Mouse (Mus musculus): ENCODE data around the gene Tspan5.

Tspan5 gene

DNA sequence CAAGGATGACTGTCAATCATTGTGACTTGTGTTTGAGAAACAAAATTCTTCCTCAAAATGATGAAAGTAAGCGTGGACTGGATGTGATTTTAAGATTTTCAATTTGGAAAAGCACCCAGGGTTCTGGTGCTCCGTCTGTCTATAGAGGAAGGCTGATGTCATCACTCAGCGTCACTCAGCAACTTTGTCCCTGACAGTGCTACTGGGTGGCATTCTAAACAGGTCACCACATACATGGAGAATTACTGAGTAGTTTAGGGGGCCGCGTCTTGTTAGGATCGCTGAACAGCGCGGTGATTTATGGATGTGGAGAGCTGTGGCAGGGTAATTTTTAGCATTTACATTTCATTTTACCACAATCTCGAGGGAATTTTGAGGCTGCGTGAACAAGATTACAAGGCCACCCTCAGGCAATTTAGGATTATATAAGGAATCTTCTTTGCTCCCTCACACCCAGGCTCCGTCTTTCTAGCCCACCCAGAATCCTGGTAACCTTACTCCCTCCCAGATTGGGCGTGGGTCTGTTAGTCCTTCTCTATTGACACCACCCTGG is 26.6 kb downstream of the Tspan5 start:
- intact Hi-C loops (cut with DNase I): no loop called here

DNA sequence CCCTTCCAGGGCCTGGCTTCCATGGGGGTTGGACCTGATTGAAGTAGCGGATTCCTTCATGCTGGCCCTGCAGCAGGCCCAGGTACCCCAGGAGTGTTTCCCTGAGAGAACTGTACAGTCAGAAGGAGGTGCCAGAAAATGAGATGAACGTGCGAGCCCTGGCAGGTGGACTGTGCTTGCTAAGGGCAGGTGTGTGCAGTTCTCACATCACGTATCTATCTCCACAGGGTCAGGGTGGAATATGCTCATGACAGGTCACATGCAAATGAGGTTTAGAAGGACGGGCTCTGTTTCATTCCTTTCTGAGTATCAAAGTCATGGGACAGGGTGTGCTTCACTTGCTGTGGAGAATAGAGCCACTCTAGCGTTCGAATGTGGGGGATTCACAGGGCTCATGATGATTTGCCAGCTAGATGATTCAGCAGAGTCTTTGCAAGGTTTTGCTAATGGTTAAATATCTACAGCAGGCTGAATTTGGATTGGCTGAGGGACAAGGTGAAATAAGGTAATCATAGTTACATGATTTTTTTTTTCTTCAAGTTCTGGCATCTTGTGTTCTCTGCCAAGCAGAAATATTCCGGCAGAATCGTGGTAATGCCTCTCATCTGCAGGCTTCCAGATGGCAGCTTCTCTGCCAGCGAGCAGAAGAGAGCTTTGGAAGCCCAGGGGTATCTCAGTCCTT is 28.8 kb downstream of the Tspan5 start:
- intact Hi-C loops (cut with DNase I): no loop called here

DNA sequence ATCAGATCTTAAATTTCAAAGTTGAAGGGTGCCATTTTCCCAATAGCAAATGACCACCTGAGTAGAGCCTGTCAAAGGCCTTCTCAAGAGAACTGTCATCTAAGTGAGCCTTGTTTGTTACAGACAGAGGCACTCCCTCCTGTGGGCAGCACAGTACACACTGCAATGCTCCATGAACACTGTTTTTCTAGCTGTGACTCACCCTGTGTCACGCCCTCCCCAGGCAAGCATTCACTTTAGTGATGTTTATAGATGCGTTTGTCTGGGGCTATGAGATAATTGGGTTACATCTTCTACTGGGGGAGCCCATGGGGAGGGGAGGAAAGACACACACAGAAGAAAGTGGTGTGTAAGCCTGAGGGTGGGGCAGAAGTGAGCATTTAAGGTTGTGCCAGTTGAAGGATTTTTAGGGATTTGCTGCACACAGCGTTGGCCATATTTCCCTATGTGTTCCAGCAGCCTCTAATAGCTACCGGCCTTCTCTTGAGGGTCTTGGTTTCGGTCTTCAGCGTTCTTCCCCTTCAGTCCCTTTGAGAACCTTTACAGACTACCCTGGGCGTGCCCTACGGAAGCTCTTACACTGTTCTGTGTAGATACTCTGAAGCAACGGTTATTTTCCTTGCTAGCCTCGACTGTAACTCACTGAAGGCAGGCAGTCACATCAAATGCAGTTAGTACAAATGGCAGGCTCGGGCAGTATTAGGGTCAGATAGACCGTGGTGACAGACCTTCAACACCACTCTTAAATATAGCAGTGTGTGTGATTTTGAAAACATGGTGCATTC is 29.7 kb downstream of the Tspan5 start:
- intact Hi-C loops (cut with DNase I): no loop called here

DNA sequence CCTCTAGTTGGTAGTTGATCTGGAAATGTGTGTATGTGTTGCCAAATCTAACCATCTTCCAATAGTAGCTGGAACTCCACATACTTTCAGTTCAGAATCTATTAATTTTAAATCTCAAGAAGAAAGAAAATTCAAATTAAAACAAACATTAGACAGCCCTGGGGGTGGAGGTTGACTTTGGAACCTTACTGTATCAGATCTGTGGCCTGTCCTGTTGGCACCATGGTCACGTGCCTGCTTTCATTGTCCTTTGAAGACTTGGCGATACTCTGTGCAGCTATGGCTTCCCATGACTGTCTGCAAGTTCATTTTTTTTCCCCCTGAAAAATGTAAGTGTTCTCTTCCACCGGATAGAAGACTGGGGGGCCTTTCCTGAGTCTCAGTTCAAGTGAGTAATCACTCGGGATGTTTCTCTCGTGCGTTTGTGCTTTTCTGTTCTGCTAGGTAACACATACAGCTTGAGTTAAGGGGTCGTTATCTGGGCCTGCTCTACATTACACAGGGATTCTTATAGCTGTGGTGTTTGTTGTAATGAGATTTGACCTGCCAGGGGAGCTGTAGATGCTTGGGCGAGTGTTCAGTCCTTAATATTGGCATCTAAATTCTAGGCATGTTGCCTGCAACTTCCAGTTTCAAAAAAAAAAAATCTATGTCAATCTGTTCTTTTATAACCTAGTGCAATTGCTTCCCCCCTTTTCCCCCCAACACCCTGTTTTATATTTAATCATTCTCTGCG is 32.0 kb downstream of the Tspan5 start:
- intact Hi-C loops (cut with DNase I): no loop called here

DNA sequence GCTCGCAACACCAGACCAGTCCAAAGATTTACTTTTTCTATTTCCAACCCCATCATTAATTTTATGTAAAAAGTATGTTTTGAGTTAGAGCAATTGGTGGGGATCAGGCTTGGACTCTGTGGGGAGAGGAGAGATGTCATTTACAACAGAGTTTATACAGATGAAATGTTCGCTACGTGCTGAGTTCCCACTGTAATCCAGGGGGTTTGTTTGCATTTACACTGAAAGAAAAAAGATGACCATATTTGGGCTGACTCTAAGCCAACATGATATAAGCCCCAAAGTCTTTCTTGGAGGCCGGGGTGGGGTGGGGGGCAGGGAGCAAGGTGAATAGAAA is 32.6 kb downstream of the Tspan5 start:
- intact Hi-C loops (cut with DNase I): no loop called here

DNA sequence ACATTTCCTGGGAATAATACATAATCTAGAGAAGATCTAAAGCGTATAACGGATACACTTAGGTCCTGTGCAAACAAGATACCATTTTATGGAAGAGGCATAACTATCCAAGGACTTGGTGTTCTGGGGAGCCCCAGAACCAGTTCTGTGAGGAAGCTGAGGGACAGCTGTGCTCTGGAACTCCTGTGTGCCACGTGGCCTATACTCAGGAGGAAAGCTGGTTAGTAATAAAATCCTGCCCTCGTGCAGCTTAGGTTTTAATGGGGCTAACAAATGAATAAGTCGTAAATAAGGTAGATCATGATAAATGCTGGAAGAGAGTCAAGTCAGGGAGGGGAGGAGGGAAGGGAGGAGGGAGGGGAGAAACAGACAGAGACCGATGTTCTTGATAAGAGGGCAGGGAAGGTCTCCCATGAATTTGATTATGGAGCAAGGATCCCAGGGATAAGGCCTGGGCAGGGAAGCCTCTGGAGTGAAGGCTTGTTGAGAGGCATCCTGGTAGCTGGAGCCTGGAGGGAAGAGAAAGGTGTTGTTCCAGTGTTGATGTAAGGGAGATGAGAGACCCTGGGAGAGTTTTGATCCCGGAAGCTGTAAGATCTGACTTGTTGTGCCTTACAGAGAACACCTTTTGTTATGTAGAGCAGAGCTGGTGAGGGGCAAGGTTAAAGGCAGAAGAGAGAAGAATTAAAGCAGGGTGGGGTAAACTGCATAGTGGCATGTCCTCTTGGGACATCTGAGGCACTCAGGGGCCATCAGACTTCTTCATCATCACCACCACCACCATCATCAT is 34.1 kb downstream of the Tspan5 start:
- intact Hi-C loops (cut with DNase I): no loop called here

DNA sequence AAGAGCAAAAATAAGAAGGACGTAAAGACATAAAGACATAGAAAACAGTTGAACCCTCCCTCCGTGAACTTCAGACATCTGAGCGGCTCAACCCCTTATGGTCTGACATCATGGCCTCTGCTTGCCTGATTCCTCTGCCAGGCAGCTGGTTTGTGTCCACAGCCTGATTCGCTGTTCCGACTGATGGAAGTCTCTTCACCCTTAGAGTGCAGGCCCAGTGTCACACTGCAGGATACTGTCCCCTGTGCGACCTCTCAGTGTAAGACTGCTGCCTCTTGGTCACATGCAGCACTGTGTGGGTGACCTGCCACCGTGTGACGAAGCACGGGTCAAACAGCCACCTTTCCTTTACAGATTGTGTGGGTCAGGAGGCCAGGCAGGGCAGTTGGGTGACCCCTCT is 39.5 kb downstream of the Tspan5 start:
- intact Hi-C loops (cut with DNase I): no loop called here

DNA sequence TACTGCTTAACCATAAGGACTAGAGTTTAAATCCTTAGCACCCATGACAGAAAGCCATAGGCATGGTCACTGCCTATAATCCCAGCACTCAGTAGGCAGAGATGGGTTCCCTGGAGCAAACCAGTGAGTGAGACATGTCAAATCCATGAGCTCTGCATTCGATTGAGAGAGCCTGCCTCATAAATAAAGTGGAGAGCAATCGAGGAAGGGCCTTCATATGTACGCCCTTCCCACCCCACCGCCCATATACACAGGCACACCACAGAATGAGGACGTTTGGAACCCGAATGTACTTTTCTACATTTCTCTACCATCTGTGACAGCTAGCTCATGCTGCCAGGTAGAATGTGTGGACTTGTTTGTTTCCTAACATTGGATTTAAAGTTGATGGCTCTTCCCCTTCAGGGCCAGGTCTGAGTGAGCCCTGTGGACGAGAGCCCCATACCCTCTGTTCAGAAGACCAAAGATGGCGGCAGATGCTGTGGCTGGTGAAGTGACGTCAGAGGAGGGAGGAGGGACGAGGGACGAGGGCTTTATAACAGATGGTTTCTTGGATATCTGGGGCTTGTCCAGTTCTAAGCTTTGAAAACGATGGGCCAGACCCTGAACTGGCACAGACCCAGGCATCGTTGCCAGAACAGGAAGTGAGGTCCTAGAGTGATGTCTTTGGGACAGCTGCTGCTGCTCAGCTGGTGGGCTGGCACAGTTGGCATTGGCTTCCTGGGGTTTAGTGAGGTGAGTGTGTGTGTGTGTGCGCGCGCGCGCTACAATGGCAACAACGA is 42.1 kb downstream of the Tspan5 start:
- intact Hi-C loops (cut with DNase I): no loop called here

DNA sequence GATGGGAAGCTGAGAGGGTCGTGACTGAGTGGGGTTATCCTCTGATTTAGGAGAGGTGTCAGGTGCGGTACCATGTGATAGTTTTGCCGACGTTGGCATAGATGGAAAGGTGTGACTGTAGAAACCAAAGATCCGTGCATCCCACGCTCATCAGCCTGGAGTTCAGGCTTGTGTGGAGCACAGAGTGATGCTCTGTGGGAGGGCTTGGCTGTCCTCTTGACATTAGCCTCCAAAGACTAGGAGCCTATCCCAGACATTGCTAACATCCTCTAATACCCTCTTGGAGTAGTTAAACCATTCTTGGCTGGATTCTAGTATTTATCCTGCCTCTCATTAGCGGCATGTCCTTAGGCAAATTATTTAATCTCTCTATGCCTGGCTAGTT is 42.6 kb downstream of the Tspan5 start:
- intact Hi-C loops (cut with DNase I): no loop called here

DNA sequence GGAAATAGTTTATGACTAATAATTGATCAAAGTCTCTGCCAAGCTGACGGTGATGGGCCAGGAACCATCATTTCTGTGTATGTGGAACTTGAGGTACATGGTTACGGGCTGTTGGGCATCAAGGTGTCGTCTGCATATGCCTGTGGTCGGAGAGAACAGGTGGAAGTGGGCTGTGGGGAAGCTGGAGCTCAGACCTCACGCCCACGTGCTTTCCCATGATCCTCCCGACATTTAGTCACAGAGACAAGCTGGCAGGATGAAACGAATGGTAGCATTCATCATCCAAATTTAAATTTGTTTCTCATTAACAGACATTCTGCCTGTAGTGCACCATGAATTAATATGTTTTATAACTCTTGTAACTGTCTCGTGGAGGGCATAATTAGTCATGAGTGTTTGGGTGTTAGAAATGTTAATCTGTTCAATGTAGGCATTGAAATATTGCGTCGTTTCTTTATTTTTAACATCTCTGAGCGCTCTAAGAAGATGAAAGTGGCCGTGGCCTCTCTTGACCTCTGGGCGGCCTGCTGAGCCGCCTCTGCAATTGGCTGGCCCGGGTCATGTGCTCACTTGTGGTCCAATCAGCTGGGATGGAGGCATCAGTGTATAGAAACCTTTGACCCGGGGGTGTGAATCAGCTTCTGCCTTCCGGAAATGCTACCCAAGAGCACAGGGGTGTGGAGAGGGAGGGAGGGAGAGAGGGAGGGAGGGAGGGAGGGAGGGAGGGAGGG is 45.9 kb downstream of the Tspan5 start:
- intact Hi-C loops (cut with DNase I): no loop called here

DNA sequence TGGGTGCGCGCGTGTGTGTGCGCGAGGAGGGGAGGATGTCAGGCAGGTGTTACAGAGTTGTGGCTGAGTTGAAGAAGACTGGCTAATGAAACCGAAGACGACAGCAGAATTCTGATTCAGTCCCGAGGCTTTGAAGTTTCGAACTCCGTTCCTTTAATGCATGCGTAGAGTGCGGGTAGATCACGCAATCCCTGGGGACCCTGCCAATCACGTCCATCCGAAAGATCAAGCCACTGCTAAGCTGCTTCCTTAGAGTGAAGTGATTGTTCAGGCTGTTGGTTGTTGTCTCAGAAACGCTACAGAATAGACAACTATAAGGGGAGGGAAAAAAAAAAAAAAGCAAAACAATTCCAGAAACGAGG is 46.5 kb downstream of the Tspan5 start:
- intact Hi-C loops (cut with DNase I): no loop called here

DNA sequence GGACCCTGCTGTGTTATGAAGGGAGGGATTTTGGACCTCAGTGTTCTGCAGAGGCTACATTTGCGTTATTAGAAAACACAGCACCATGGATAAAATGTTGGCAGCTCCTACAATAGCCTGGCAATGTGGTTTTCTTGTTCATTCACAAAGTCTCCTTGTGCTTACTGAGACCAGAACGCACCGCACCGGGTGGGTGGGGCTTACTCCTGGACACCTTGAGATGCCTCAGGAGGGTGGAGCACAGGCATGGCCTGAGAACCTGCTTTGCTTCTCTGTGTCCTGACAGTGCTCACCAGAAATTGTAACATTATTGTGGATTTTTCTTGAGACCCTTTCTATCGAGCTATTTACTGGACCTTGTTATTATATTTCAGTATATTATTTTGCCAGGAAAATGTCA is 47.3 kb downstream of the Tspan5 start:
- intact Hi-C loops (cut with DNase I): no loop called here

DNA sequence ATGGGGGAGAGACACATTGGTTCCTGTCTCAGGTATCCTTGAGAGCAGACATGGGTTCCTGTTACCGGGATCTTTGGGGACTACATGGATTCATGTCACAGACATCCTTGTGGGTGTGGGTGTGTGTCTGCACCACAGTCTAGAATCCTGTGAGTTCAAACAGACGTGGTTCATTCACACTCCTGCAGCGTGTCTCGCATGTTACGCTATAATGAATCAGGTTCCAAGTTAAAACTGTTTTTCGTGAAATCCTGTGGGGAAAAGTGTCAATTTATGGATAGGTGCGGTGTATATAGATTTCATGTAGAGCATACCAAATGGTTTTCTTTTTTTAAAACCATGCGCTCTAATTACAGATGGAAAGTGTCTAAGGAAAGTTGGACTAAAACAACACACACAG is 52.5 kb downstream of the Tspan5 start:
- intact Hi-C loops (cut with DNase I): no loop called here

DNA sequence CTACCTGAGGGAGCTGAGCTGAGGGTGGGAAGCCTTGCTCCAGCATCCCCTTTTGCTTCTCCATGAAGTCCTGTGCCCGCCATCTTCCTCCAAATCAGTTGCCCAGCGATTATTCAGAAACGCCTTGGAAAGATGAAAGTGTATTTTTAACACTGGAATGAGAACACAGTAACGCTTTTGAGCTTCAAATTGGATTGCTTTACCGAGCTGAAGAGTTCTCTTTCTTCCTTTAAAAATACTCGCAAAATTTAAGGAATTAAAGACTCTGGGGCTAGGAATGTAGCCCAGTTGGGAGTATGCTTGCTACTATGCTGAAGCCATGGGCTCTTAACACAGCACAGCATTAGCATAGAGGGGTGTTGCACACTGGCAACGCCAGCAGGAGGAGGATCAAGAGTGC is 54.0 kb downstream of the Tspan5 start:
- intact Hi-C loops (cut with DNase I): no loop called here

DNA sequence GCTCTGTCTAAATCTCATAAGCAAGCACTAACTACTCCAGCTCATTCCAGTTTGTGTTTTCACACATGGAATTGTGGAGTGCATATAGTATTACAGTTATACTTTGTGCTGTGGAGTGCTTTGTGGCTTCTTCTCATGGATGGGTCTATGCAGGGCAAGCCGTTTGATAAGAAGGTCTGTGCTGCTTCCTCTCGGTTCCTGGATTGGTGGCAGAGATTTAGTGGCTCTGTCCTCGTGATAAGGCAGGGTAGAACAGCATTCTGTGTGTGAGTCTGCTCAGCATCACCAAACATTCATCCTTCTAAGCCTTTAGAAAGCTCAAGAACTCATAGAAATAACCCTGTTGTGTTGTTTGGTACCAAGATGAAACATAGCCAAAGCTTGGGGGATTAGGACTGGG is 54.6 kb downstream of the Tspan5 start:
- intact Hi-C loops (cut with DNase I): no loop called here

DNA sequence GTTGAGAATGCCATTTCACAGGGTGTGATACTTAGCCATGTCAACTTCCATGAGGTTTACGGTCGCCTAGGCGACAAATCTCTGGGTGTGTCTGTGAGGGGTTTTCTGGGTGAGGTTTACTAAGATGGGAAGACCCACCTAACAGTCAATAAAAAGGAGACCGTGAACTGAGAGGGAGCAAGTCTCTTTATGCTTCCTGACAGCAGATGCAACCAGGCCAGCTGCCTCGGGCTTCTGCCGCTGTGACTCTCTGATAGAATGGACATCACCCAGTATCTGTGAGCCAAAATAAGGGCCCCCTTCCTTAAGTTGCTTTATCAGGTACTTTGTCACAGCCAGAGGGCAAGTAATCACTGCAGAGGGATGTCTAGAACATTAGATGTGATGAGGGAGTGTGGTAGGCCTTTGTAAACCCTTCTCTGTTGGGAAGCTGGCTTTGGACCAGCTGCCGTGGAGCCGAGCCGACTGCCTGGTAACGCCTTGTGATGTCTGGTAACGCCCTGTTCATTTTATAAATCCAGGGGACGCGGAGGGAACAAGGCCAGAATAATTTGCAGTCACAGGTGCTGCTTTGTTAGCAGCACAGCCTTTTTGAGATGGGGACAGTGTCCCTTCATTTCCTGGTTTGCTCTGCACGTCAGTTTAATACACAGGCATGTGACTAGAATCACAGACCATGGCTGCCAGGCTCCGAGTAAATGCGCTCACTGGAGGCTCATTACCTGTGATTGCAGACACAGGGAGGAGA is 58.8 kb downstream of the Tspan5 start:
- intact Hi-C loops (cut with DNase I): no loop called here

DNA sequence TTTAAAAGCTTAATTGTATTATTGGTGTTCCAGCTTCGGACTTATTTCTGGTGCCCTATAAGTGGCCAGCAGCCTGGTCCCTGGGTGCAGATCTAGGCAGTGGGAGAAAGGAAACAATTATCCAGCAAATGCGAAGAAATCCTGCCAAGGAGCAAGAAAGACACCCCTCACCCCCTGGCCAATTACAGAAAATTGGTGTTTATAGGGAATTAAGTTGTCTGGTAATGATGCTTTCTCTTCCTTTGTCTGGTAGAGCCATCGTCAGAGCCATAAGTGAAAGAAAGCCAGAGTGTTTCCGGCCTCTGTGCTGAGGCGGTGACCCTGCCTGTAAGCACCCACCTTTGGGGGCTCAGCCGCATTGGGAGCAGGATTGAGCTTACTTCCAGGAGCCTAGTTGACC is 59.7 kb downstream of the Tspan5 start:
- intact Hi-C loops (cut with DNase I): no loop called here

DNA sequence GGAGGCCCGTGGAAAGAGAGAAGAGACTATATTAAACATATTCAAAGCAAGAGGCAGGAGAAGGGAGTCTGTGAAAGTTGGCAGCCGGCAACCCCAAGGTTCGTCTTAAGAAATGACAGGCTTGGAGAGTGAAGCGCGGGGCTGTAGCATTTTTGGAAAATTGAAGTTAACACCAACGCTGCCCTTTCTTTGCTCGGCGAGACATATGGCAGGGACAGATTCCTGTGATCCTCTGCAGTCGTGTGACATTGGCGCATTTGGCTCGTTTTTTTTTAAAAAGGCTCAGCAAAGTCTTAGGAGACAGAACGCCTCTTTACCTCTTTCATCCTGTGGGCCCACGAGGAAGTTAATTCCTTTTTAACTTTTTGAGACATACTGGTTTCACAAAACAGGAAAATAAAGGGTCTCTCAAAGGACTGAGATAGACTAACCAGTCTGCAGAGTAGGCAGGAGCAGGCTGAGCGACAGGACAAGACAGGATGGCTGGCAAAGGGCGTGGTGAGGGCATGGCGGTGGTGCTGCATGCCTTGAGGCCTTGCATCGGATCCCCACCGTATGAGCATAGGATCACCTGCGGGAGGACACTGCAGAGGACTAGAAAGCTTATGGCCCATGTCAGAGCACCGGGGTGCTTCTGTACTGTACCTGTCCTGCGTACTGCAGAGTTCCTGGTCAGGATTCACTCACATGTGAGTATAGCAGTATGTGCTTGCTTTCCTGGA is 60.9 kb downstream of the Tspan5 start:
- intact Hi-C loops (cut with DNase I): no loop called here

Data from adrenal gland (tissue).